Mouse (Mus musculus): ENCODE data around the gene Lcor. TPM values are rescaled to one million over a fixed set of nuclear protein-coding genes. Genes with fewer than 3 reads are reported as not detected.

The Lcor gene
- total RNA-seq, 2 experiments from 2014 or later = 11.4 to 11.7 TPM

DNA sequence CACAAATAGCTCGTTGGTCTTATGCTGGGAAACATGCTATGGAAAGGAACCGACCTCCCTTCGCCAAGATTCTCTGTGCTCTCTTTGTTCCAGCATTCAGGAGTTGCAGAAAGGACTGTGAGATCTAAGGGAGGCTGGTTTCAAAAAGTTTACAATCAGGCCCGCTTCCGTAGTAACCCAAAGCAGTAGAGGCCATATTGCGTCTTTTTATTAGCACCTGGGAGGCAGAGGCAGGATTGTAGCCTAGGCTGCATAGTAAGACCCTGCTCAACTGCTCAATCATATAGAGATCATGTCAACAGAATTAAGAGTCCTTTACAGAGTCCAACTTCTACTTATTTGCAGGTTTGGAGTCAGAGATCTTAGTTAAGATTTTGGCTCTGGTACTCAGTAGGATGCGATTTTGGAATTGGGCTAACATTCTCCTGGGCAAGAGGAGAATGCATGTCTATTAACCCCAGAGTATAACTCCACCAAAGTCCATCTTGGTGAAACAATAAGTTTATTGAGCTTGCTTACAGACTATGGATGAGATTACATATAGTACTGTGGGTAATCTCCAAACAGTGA lies 8.8 kb upstream of the Lcor start:
- intact Hi-C loops (cut with DNase I) = no loop called here
- DNase-seq = no peak

- intact Hi-C loops (cut with DNase I) = no loop called here
- no peak for DNase-seq
Observed at GRCm38 (mm10) chr19:41474943-41475342, 7.5 kb upstream of the Lcor start.

GRCm38 (mm10) chr19:41476530-41477249 lies 5.7 kb upstream of the Lcor start:
- intact Hi-C loops (cut with DNase I) = no loop called here
- DNase-seq = no peak

GRCm38 (mm10) chr19:41481030-41481886 lies 1.2 kb upstream of the Lcor start:
- intact Hi-C loops (cut with DNase I) = loop anchor here (5.0 kb wide), 2 partner anchors 141 to 164 kb away; no protein-coding TSS in a partner anchor
- peak; percentile 16 to 24 for DNase-seq

DNA sequence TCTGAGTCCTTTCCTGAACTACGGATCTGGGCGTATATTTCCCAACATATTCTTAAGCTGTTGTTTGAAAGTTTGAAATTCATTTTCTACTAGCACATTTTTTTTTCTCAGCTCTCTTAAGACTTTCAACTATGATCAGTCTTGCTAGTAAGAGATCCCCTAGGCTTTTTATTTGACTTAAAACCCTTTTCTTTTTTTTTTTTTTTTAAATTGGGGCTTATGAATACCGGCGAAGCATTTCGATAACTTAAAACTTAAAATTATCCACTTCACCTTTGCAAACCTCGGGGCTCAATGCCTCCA lies 599 bp upstream of the Lcor start:
- intact Hi-C loops (cut with DNase I) = loop anchor here (5.0 kb wide), 2 partner anchors 140 to 165 kb away; no protein-coding TSS in a partner anchor
- no peak for DNase-seq

DNA sequence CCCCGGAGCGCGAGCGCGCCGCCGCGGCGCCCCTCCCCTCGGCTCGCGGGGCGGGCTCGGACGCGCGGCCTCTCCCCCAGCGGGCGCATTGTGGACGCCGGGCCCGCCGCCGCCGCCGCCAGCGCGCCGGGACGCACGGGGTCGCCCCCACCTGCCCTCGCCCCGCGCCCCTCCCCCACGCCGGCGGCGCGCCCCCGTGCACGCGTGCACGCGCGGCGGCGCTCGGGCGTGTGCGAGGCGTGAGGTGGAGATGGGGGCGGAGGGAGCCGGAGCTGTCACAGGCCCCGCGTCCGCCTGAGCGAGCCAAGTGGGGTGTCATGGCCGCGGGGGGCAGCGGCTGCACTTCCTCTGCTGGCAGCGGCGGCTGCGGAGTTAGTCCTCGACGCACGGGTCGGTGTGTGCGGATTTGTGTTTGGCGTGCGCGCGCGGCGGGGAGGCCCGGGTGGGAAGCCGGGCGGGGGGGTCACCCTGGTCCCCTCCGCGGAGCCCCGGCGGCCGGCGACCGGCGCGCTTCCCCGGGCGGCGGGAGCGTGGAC lies 540 bp downstream of the Lcor start:
- intact Hi-C loops (cut with DNase I) = loop anchor here (5.0 kb wide), 2 partner anchors 139 to 166 kb away; no protein-coding TSS in a partner anchor
- peak; percentile 71 to 77 for DNase-seq

DNA sequence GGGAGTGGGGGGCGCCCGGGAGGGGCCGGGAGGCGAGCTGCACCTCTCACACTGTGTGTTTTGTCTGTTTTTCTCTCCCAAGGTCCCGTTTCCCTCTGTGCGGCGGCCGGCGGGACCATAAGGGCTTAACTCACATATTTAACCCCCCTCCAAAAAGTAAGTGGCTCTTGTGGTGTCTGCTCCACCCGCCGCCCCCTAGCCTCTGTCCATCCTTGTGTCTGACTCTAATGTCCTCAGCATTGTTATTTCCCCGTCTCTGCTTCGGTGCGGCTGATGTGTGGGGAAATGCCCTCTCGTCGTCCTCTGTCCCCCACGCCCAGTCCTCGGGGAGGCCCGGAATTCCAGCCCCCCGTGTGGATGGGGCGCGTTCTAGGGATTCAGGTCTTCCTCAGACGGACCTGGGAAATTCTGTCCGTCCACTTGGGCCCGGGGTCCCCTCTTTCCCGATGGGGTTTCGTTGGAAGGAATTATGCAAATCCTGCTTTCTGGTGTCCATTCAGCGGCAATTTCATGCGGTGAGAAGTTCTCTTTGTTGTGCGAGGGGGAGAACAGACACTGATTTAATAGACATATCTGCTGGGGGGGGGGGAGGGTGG lies 1.1 kb downstream of the Lcor start:
- DNase-seq = no peak
- intact Hi-C loops (cut with DNase I) = loop anchor here (5.0 kb wide), 2 partner anchors 139 to 166 kb away; no protein-coding TSS in a partner anchor

- intact Hi-C loops (cut with DNase I) = loop anchor here (5.0 kb wide), 2 partner anchors 138 to 167 kb away; no protein-coding TSS in a partner anchor
Observed at GRCm38 (mm10) chr19:41484361-41484760, 1.9 kb downstream of the Lcor start.

DNA sequence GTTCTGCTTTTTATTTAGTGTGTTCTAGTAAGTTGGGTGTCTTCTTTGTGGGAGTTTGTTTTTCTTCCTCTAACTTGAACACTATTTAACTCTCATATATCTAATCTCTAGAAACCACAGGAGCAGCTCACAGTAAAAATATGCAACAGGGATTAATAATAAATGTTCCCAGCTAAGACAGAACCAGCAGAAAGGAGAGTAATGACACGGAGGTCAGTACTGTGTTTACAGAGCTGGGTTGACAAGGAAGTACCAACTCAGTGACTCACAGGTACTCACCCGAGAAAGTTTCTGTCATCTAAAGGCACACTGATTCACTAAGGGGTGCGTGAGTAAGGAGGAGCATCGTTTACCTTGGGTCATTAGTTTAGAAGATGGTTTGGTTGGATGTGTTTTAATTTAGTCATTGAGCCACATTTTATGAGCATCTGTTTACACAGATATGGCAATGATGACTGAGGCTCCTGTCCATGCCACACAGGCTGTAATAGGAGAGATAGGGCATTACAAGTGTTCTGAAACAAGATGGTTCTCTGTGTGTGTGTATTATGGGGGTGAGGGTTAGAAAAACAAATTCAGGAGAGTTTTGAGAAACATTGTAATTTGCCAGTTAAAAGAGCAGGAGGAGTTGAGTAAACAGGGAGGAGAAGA lies 13.1 kb downstream of the Lcor start:
- DNase-seq = no peak
- intact Hi-C loops (cut with DNase I) = no loop called here

More at GRCm38 (mm10) chr19:41484361-41484760, 1.9 kb downstream of the Lcor start:
- no peak for DNase-seq

- intact Hi-C loops (cut with DNase I) = no loop called here
Observed at GRCm38 (mm10) chr19:41496058-41496457, 13.6 kb downstream of the Lcor start.

GRCm38 (mm10) chr19:41507872-41508271 lies 25.4 kb downstream of the Lcor start:
- intact Hi-C loops (cut with DNase I) = no loop called here
- no peak for DNase-seq

More at GRCm38 (mm10) chr19:41496058-41496457, 13.6 kb downstream of the Lcor start:
- no peak for DNase-seq

GRCm38 (mm10) chr19:41514836-41515235 lies 32.4 kb downstream of the Lcor start:
- no peak for DNase-seq
- intact Hi-C loops (cut with DNase I) = no loop called here

GRCm38 (mm10) chr19:41515549-41515948 lies 33.1 kb downstream of the Lcor start:
- no peak for DNase-seq
- intact Hi-C loops (cut with DNase I) = no loop called here

DNA sequence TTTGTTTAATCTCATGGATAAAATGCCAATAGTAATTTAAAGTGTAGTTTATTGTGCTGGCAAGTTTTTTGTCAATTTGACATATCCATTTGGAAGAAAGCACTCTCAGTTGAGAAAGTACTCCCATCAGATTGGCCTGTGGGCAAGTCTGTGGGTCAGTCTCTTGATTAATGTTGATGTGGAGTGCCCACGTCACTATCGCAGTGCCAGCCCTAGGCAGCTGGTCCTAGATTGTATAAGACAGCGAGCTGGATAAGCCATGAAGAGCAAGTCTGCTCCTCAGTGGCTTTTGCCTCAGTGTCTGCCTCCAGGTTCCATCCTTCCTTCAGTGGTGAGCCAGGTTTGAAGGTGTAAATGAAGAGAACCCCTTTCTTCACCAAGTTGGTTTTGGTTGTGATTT lies 34.6 kb downstream of the Lcor start:
- no peak for DNase-seq
- intact Hi-C loops (cut with DNase I) = no loop called here

DNA sequence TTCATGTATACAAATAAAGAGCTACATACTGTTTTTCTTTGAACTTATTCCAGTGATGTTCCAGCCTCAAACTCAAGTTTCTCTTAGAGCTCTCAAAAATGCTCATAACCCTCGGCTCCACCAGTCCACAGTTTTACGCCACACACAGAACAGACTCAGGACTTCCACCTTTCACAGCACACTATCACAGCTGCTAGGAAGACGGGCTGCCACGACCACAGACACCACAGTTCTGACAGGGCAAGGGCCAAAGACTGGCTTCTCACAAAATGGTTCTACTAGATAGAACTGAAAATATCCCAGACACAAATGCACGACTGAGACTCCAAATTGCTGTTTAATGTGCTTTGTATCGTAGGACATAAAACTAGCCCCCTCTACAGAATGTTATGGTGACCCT lies 36.7 kb downstream of the Lcor start:
- intact Hi-C loops (cut with DNase I) = no loop called here
- no peak for DNase-seq

DNA sequence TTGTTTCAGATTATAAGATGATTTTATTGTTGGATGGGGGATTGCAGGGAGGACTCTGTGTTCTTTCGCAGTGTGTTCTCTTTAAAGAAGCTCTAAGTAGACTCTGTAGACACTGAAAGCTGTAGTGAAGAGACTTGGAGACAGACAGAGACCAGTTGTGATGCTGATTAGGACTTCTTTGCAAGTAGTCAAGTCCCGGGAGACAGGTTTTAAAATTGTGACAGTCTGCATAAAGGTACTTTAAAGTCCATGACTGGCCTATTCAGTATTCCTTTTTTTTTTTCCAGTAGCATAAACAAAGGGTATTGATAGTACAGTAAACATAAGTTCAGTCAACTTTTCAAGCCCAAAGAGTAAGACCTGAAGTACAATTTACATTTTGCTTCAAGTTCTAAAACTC lies 39.8 kb downstream of the Lcor start:
- no peak for DNase-seq
- intact Hi-C loops (cut with DNase I) = no loop called here

GRCm38 (mm10) chr19:41523798-41524563 lies 41.5 kb downstream of the Lcor start:
- intact Hi-C loops (cut with DNase I) = no loop called here
- no peak for DNase-seq

- no peak for DNase-seq
- intact Hi-C loops (cut with DNase I) = no loop called here
Observed at GRCm38 (mm10) chr19:41529169-41529568, 46.7 kb downstream of the Lcor start.

GRCm38 (mm10) chr19:41534021-41534420 lies 51.6 kb downstream of the Lcor start:
- intact Hi-C loops (cut with DNase I) = no loop called here
- DNase-seq = no peak

Measured in heart, postnatal 36 days (tissue).